Mouse (Mus musculus) forebrain, embryonic 10.5 days (tissue): Measurements from ENCODE around the gene Dusp19. TPM values are rescaled to one million over a fixed set of nuclear protein-coding genes. Genes with fewer than 3 reads are reported as not detected.

Source experiments
- DNase-seq: peaks from one replicate; pipeline ENCODE4 v3.0.0-alpha.2; 2017; ENCODE audit warnings: low spot score; ENCODE audit errors: extremely low spot score
- H3K27ac ChIP-seq: fragments of 300-500 bp; sonication (generic); 2 replicates; pipeline ENCODE4 v1.5.1; 2016; ENCODE audit warnings: mild to moderate bottlenecking
- H3K27me3 ChIP-seq: fragments of 300-500 bp; sonication (generic); 2 replicates; pipeline ENCODE4 v1.6.1; 2016; ENCODE audit warnings: mild to moderate bottlenecking; ENCODE audit not compliant: poor library complexity, severe bottlenecking
- H3K36me3 ChIP-seq: fragments of 300-500 bp; sonication (generic); replicated peaks from 2 replicates; pipeline ENCODE4 v1.6.1; 2016; ENCODE audit warnings: mild to moderate bottlenecking, moderate library complexity
- H3K4me1 ChIP-seq: fragments of 300-500 bp; sonication (generic); 2 replicates; pipeline ENCODE4 v1.6.1; 2016
- H3K4me3 ChIP-seq: fragments of 300-500 bp; sonication (generic); 2 replicates; pipeline ENCODE4 v1.5.1; 2016; ENCODE audit warnings: mild to moderate bottlenecking, moderate library complexity
- H3K9me3 ChIP-seq: fragments of 300-500 bp; sonication (generic); 2 replicates; pipeline ENCODE4 v1.6.1; 2016; ENCODE audit warnings: mild to moderate bottlenecking, moderate library complexity
- WGBS: fragments of 180-500 bp; shearing (Covaris S2); methylation state at CpG from one replicate; pipeline ENCODE4 v1.1.7; 2016; 5-methylcytosine and 5-hydroxymethylcytosine counted together
- polyA plus RNA-seq: library from polyadenylated mRNA; unstranded; fragments of >200 nt; fragmentation: Nextera tagmentation; extraction: Ambion mirVana; gene quantifications from 2 replicates; pipeline ENCODE4 v1.2.1, GENCODE M21; 2016

Dusp19 gene
- 15.0 and 15.5 TPM in 2 replicates for polyA plus RNA-seq

DNA sequence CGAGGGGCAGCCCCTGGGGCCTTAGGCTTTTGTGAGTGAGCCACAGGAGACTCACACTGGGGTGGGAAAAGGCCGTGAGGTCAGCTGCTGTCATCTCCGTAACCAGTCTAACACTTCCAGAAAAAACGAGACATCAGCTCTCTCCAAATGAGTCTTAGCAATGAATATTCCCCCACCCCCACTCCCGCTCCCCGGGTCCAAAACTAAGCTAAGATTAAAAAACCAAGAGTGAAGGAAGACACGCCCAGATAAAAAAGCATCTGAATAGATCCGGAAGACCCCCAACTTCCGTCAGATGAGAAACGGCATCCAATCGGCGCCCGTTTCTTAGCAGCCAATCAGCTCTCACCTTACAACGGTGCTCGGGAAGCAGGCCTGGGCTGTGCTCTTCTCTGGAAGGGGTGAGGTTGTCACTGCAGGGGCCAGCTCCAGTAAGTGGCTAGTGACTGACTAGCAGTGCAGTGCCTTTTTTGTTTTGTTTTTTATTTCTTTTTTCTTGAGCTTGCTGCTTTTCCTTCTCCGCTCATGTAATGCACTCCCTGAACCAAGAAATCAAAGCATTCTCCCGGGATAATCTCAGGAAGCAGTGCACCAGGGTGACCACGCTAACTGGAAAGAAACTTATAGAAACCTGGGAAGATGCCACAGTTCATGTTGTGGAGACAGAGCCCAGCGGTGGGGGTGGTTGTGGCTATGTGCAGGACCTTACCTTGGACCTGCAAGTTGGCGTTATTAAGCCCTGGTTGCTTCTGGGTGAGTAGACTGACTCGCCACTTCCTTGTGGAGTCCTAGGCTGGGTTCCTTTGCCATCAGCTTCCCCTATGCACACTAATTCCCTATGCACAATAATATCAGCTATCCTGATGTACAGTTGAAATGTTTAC is at the start of gene Dusp19, which contains the start of gene Nup35:
Dusp19 (plus strand) TSS at position 192 of the 884 bp plus-strand sequence.
Nup35 (plus strand) TSS at position 383 of the 884 bp plus-strand sequence.
- H3K4me1 ChIP-seq: peaks cover 17% of the 10 kb centered on the region
- 3% methylated on average over 21 of the region's 21 CpGs for WGBS

DNA sequence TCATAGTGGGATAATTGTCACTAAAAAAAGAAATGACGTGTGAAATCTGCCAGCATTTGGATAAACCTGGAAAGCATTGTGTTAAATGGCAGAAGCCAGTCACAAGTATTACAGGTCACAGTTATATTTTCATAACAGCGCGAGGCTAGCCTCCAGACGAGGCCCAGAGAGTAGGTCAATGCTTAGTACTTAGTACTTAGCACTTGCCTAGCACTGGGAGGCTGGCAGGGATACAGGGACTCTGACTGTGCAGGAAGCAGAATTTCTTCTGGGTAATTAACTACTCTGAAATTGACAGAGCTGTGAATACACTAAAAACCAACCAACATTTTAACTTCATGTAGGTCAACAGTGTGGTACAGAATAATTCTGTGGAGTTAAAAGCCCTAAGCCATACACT is 49.4 kb upstream of the Dusp19 start:
- 90% methylated on average over 4 of the region's 4 CpGs for WGBS
- no peaks in the 10 kb centered on the region for H3K9me3 ChIP-seq
- H3K27me3 ChIP-seq: no peaks in the 10 kb centered on the region
- peaks cover 5% of the 10 kb centered on the region; the same call in 1 of the 2 replicates for H3K36me3 ChIP-seq
- H3K4me3 ChIP-seq: no peak overlapping the region
- H3K27ac ChIP-seq: no peak overlapping the region
- peaks cover 5% of the 10 kb centered on the region; the same call in 1 of the 2 replicates for H3K4me1 ChIP-seq
- no peak for DNase-seq

More for the DNA sequence above, at the start of gene Dusp19, which contains the start of gene Nup35:
- Histone ChIP-seq H3K9me3 (no peaks in the 10 kb centered on the region), H3K27ac (peak within 1 kb of the TSS; percentile 88), H3K36me3 (no peaks in the 10 kb centered on the region), H3K27me3 (no peaks in the 10 kb centered on the region), H3K4me3 (peak within 1 kb of the TSS; percentile 61)
- peak; percentile 88 for DNase-seq

DNA sequence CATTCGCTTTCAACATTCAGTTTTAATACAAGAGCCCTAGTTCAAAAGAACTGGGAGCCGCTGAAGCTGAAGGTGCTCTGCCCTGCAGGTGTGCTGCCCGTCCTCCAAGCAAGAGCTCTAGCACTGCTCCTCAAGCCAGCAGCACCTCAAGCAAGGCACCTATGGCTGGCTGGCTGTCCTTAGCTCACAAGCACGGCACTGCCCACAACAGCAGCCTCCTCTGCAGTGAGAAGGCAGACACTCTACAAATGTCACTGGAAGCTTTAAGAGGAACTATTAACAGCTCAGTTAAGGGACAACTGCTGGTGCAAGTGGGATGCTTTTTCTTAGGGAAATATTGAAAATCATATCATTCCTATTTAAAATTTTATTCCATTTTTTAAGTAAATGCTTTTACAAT is 46.2 kb upstream of the Dusp19 start:
- no peak for DNase-seq
- WGBS: 69% methylated on average over 4 of the region's 4 CpGs

DNA sequence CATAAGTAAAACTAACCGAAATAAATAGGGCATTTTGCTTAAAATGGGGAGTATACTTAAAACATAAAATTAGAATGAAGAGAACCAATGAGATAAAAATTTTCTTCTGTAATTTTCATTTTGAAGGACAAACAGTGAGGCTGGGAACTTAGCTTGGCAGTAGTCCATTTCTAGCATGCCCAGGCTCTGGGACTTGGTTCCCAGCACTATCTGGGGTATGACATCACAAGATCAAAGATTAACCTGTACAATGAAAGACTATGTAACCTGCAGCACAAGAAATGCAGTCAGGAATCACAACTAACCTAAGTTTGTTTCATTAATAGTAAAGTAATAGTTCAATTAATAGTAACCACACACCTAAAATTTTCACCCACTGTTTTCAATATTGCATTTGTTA is 39.6 kb upstream of the Dusp19 start:
- no peak overlapping the region for H3K4me3 ChIP-seq
- H3K9me3 ChIP-seq: no peaks in the 10 kb centered on the region
- no peak overlapping the region for H3K27ac ChIP-seq
- H3K27me3 ChIP-seq: no peaks in the 10 kb centered on the region
- WGBS: 96% methylated on average over 1 of the region's 1 CpGs
- no peak for DNase-seq
- H3K36me3 ChIP-seq: peaks cover 6% of the 10 kb centered on the region
- peaks cover 27% of the 10 kb centered on the region for H3K4me1 ChIP-seq

More for the DNA sequence above, 46.2 kb upstream of the Dusp19 start:
- Histone ChIP-seq H3K27ac (no peak overlapping the region), H3K4me1 (no peaks in the 10 kb centered on the region), H3K36me3 (peaks cover 5% of the 10 kb centered on the region; the same call in 1 of the 2 replicates), H3K4me3 (no peak overlapping the region), H3K27me3 (no peaks in the 10 kb centered on the region), H3K9me3 (no peaks in the 10 kb centered on the region)

DNA sequence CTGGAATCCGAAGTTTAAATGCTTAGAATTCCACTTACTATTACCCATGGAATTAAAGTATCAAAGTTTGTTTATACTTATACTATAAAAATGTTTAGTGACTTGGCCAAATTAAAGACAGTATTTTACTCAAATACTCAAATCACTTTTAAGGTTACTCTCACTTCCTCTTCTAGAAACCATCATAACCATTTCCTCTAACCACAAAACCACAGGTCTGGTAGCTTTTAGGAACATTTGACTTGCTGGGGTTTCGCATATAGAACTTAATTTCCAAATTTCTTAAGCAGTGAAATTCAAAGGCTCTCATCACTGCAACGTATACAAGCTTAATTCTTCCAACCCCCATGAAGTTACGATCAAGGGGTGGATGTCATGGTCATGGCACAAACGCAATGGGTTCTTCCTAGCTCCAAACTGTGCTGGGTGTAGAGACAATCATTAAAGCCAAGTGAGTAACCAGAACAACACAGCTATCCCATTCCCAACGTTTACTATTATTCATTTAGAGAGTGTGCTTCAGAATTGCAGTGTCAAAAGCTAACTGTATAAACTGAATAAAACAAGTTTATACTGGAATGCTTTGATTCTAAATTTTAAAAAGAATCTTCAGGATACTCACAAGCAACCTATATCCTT is 37.5 kb upstream of the Dusp19 start:
- DNase-seq: no peak
- no peaks in the 10 kb centered on the region for H3K27me3 ChIP-seq
- H3K4me1 ChIP-seq: peaks cover 27% of the 10 kb centered on the region
- no peaks in the 10 kb centered on the region for H3K9me3 ChIP-seq
- peak overlapping the region; percentile 75 for H3K4me3 ChIP-seq
- peaks cover 6% of the 10 kb centered on the region for H3K36me3 ChIP-seq
- H3K27ac ChIP-seq: no peak overlapping the region
- 58% methylated on average over 6 of the region's 6 CpGs for WGBS

DNA sequence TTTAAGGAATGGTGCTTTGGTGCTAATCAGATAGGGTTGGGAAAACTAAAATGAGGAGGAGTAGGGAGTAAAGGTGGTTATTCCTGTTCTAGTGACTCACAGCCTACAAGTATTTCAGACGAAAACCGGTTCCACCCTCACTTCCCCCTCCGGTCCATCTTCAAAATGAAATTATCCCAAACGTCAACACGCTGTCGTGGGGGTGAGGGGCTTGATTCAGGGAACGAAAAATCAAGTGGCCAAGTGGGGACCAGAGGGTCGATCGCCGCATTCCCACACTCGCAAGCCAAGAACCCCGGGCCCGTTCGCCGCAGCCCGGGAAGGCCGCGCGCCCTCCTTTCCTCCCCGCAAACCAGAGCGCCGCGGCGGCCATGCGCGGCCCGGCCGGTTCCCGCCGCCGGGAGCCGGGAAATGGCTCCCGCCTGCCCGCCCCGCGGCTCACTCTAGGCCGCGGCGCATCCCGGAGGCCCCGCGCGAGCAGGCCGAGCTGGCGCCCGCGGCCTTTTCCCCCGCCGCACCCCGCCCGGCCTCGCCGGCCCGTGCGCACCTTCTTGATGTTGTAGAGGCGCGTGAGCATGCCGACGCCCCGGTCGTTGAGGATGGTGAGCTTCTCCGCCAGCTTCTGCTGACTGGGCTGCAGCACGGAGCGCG is 36.4 kb upstream of the Dusp19 start:
- peak overlapping the region; percentile 97 for H3K27ac ChIP-seq
- no peaks in the 10 kb centered on the region for H3K9me3 ChIP-seq
- H3K27me3 ChIP-seq: no peaks in the 10 kb centered on the region
- peaks cover 6% of the 10 kb centered on the region for H3K36me3 ChIP-seq
- peak overlapping the region; percentile 75 for H3K4me3 ChIP-seq
- peak; percentile 36 for DNase-seq
- H3K4me1 ChIP-seq: peaks cover 27% of the 10 kb centered on the region
- WGBS: under 1% methylated on average over 65 of the region's 65 CpGs

DNA sequence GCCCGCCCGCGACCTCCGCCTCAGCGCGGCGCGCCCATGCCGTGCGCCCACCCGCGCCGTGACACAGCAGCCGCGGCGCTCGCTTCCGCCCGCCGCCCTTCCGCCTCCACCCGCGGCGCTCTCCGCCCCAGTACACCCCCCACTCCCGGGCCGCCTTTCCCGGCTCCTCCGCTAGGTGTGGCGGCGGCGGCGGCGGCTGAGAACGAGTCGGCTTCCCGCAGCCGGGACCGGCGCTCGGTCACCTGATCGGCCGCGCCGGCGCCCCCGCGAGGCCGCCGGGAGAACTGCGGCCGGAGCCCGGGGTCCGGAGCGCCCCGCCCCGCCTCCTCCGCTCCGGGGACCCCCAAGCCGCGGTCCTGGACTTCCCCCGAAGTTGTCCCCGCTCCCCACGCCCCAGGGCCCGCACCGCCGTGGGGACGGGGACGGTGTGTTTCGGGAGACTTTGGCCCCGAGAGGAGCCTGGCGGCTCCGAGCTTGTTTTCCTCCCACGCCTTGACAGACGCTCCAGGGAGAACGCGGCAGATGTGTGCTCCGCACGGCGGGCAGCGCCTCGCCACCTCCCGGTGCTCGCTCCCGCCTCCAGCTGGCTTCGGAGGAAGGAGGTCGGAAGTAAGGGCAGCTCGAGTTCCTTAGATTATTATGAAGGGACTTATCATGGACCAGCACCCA is 35.7 kb upstream of the Dusp19 start, which contains the start of gene Nckap1:
Nckap1 (minus strand) TSS at position 338 of the 669 bp plus-strand sequence.
- H3K4me3 ChIP-seq: peak within 1 kb of the TSS; percentile 75
- H3K27ac ChIP-seq: peak within 1 kb of the TSS; percentile 97
- WGBS: under 1% methylated on average over 78 of the region's 88 CpGs
- no peaks in the 10 kb centered on the region for H3K9me3 ChIP-seq
- H3K4me1 ChIP-seq: peaks cover 27% of the 10 kb centered on the region
- peak; percentile 84 for DNase-seq
- H3K36me3 ChIP-seq: peaks cover under 1% of the 10 kb centered on the region; the same call in 1 of the 2 replicates
- no peaks in the 10 kb centered on the region for H3K27me3 ChIP-seq

DNA sequence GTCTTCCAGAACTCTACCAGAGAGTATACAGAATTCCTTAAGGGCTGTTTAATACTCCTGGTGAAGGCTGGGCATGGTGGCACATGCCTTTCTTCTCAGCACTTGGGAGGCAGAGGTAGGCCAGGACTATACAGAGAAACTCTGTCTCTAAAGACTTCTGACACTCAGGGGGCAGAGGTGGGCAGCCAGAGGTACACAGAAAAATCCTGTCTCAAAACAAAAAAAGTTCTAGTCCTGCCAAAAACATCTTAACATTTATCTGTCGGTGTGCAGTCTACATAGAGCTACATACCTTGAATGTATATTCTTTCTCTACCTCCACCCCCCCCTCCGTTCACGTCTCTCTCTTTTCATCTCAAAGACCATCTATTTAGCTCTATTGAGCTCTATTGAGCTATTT is 34.5 kb upstream of the Dusp19 start:
- Histone ChIP-seq H3K4me3 (no peak overlapping the region), H3K9me3 (no peaks in the 10 kb centered on the region), H3K36me3 (no peaks in the 10 kb centered on the region), H3K4me1 (peaks cover 27% of the 10 kb centered on the region), H3K27me3 (no peaks in the 10 kb centered on the region), H3K27ac (no peak overlapping the region)
- 84% methylated on average over 3 of the region's 3 CpGs for WGBS
- DNase-seq: no peak

DNA sequence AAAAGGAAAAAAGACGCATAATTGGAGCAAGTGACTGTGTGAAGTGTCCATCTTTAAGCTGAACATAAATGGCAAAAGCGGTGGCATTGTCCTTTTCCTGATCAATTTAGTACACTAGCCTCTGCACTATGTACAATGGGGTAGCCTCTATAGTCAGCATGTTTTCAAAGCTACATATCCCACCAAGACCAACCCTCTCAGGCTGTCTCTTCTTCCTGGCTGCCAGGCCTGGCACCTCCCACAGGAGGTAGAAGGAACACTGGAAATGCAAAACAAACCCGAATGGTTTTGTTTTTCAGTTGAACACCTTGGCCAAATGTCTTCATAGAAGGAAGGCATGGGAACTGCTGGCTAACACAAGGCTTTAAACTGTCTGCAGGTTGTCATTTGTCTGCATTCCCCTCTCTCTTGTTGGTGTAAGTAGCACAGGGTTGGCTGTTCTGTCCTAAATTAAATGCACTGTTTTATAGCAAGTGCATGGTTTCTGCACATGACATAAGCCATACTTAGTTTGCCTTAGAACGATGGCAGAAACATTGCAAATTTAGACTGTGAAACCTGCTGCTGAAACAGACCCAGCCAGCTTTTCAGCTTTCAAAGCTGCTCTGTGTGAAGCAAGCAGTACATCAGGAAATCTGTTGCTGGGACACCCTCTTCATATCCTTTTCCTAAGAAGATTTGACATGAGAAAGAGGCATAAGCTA is 22.5 kb upstream of the Dusp19 start:
- Histone ChIP-seq H3K4me3 (no peak overlapping the region), H3K27ac (no peak overlapping the region), H3K27me3 (no peaks in the 10 kb centered on the region), H3K36me3 (no peaks in the 10 kb centered on the region), H3K4me1 (peaks cover 3% of the 10 kb centered on the region; the same call in 1 of the 2 replicates), H3K9me3 (no peaks in the 10 kb centered on the region)
- DNase-seq: no peak
- WGBS: 76% methylated on average over 4 of the region's 4 CpGs

DNA sequence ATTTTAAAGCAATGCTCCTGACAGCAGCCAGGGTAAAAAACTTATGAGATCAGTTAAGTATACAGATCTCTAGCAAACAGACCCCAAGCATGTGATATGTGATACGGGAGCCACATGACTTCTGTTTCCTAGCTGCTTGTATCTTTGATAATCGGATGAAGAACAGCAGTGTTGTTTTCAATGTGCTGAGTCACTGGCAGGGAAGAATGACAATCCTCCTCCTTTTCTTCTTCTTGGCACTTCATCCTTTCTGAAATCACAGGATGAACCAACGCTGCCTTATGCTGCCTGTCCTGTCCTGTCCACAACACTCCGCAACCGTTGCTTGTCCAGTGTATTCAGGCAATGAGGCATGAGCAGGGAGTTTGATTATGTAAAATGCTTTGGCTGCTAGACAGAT is 19.9 kb upstream of the Dusp19 start:
- Histone ChIP-seq H3K4me3 (no peak overlapping the region), H3K27ac (no peak overlapping the region), H3K4me1 (peaks cover 3% of the 10 kb centered on the region; the same call in 1 of the 2 replicates), H3K27me3 (no peaks in the 10 kb centered on the region), H3K36me3 (no peaks in the 10 kb centered on the region), H3K9me3 (no peaks in the 10 kb centered on the region)
- DNase-seq: no peak
- 84% methylated on average over 5 of the region's 5 CpGs for WGBS

DNA sequence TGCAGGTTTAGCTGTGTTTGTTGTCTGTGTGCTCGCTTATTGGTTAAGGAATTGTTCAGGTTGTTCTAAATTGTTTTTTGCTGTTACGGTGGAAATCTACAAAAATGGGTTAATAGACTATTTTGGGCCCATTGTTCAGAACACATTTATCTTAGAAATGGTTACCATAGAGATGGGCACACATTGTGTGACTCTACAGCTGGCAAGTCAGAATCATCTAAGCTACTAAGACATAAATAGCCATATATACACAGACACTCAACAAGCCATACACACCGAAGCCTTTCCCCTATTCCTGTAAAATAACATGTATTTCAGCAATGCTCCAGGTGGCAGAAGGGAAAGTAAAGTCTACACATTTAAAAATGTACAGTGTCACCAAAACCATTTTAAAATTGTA is 17.0 kb upstream of the Dusp19 start:
- Histone ChIP-seq H3K4me3 (no peak overlapping the region), H3K36me3 (no peaks in the 10 kb centered on the region), H3K27ac (no peak overlapping the region), H3K4me1 (no peaks in the 10 kb centered on the region), H3K27me3 (no peaks in the 10 kb centered on the region), H3K9me3 (no peaks in the 10 kb centered on the region)
- 93% methylated on average over 3 of the region's 3 CpGs for WGBS
- no peak for DNase-seq

DNA sequence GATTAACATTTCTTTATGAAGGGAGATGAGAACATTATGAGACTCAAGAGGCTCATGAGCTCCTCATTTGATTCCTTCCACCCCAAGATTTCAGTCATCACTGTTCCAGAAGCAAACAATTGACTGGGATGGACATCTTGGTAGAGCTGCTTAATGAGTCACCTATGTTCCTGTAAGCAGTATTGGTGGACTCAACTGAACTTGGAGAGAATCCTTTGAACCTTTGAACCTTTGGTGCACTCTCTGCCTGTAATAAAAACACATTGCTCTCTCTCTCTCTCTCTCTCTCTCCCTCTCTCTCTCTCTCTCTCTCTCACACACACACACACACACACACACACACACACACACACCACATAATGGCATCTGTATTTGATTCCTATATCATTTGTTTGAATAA is 16.2 kb upstream of the Dusp19 start:
- Histone ChIP-seq H3K27ac (no peak overlapping the region), H3K27me3 (no peaks in the 10 kb centered on the region), H3K36me3 (no peaks in the 10 kb centered on the region), H3K4me1 (no peaks in the 10 kb centered on the region), H3K4me3 (no peak overlapping the region), H3K9me3 (no peaks in the 10 kb centered on the region)
- no peak for DNase-seq
